Mouse (Mus musculus): ENCODE results near the gene Zfyve27.

The Zfyve27 gene

GRCm38 (mm10) chr19:42142757-42143156 is 21.0 kb upstream of the Zfyve27 start:
- no peak for DNase-seq (ENCODE audit: low read depth, low spot score)

GRCm38 (mm10) chr19:42144067-42144466 is 19.7 kb upstream of the Zfyve27 start:
- no peak for DNase-seq (ENCODE audit: low read depth, low spot score)

GRCm38 (mm10) chr19:42144541-42145167 is 19.1 kb upstream of the Zfyve27 start:
- DNase-seq (ENCODE audit: low read depth, low spot score): peak; percentile 84

- DNase-seq (ENCODE audit: low read depth, low spot score): no peak
These were observed 18.5 kb upstream of the Zfyve27 start for GRCm38 (mm10) chr19:42145210-42145609.

- DNase-seq (ENCODE audit: low read depth, low spot score): no peak
These were observed 18.0 kb upstream of the Zfyve27 start for GRCm38 (mm10) chr19:42145731-42146130.

GRCm38 (mm10) chr19:42146276-42147010 is 17.3 kb upstream of the Zfyve27 start:
- no peak for DNase-seq (ENCODE audit: low read depth, low spot score)

GRCm38 (mm10) chr19:42147170-42147768 is 16.5 kb upstream of the Zfyve27 start, which contains the start of gene Marveld1:
Marveld1 (plus strand) TSS chr19:42147400.
- DNase-seq (ENCODE audit: low read depth, low spot score): no peak

GRCm38 (mm10) chr19:42147769-42148568 is 15.8 kb upstream of the Zfyve27 start:
- DNase-seq (ENCODE audit: low read depth, low spot score): no peak

GRCm38 (mm10) chr19:42148569-42148860 is 15.2 kb upstream of the Zfyve27 start:
- no peak for DNase-seq (ENCODE audit: low read depth, low spot score)

- peak; percentile 75 for DNase-seq (ENCODE audit: low read depth, low spot score)
These were observed 11.8 kb upstream of the Zfyve27 start for GRCm38 (mm10) chr19:42151990-42152389.

- no peak for DNase-seq (ENCODE audit: low read depth, low spot score)
These were observed 6.1 kb upstream of the Zfyve27 start for GRCm38 (mm10) chr19:42157493-42158237.

GRCm38 (mm10) chr19:42158246-42159017 is 5.3 kb upstream of the Zfyve27 start:
- DNase-seq (ENCODE audit: low read depth, low spot score): no peak

- no peak for DNase-seq (ENCODE audit: low read depth, low spot score)
These were observed 437 bp downstream of the Zfyve27 start for GRCm38 (mm10) chr19:42164188-42164587.

GRCm38 (mm10) chr19:42166130-42166529 is 2.4 kb downstream of the Zfyve27 start:
- peak; percentile 74 for DNase-seq (ENCODE audit: low read depth, low spot score)

- no peak for DNase-seq (ENCODE audit: low read depth, low spot score)
These were observed 3.0 kb downstream of the Zfyve27 start for GRCm38 (mm10) chr19:42166766-42167165.

- no peak for DNase-seq (ENCODE audit: low read depth, low spot score)
These were observed 3.7 kb downstream of the Zfyve27 start for GRCm38 (mm10) chr19:42167489-42167888.

- DNase-seq (ENCODE audit: low read depth, low spot score): no peak
These were observed 5.7 kb downstream of the Zfyve27 start for GRCm38 (mm10) chr19:42169322-42169975.

GRCm38 (mm10) chr19:42170025-42170969 is 6.5 kb downstream of the Zfyve27 start:
- peak; percentile 90 for DNase-seq (ENCODE audit: low read depth, low spot score)

GRCm38 (mm10) chr19:42176841-42177240 is 13.1 kb downstream of the Zfyve27 start:
- DNase-seq (ENCODE audit: low read depth, low spot score): no peak
